Mouse (Mus musculus): ENCODE measurements around the gene Adam6b. TPM values are rescaled to one million over a fixed set of nuclear protein-coding genes. Genes with fewer than 3 reads are reported as not detected.
A peak's percentile ranks its signal among the peaks of the same experiment; 100 is the strongest.
"Not testable (repeated sequence)": the region's sequence is repeated elsewhere in the genome, so short reads cannot be mapped to it uniquely, and the experiment has no call there.

The Adam6b gene
- total and polyA plus RNA-seq, 3 experiments: not detected

DNA sequence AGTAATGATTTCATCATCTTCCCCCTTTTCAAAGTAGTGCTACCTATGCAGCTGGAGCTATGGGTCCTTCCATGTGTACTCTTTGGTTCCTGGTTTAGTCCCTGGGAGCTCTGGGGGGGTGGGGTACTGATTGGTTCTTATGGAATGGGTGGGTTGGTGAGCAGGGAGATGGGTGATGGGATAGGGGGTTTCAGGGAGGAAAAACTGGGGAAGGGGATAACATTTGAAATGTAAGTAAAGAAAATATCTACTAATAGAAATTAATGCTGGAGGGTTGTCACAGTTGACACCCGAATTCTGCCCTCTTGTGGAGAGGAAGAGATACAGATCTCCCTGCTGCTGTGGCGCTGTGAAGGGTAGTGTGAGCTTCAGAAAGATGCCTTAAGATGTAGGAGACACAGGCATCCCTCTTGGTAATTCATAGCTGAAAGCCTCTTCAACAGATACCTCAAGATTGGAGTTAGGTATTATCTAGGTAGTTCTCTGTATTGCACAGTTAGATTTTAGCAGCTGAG is 4.3 kb upstream of the Adam6b start:
- DNase-seq: no peak
- Histone ChIP-seq H3K27ac (no peak overlapping the region), H3K27me3 (ENCODE audit: control insufficient read depth, insufficient read depth, low read length) (no peaks in the 10 kb centered on the region), H3K9ac (ENCODE audit: low read depth, low read length) (no peak overlapping the region), H3K4me1 (ENCODE audit: control insufficient read depth, insufficient read depth, low read length) (no peaks in the 10 kb centered on the region), H3K4me3 (no peak overlapping the region), H3K79me2 (replicated peaks; ENCODE audit: control insufficient read depth, insufficient read depth, low read length) (no peaks in the 10 kb centered on the region), H3K36me3 (ENCODE audit: control insufficient read depth, insufficient read depth, low read length) (no peaks in the 10 kb centered on the region)
- TF ChIP-seq CTCF (IDR thresholded peaks at IDR 0.05): peak; percentile 44
- no peak for TF ChIP-seq POLR2A (IDR thresholded peaks at IDR 0.05; ENCODE audit: insufficient read depth, low read depth, low read length)
- WGBS: 25% methylated on average over 2 of the region's 2 CpGs
- intact Hi-C loops (cut with DNase I): loop anchor here (5.0 kb wide), 1 partner anchor 263 kb away; no protein-coding TSS in a partner anchor

DNA sequence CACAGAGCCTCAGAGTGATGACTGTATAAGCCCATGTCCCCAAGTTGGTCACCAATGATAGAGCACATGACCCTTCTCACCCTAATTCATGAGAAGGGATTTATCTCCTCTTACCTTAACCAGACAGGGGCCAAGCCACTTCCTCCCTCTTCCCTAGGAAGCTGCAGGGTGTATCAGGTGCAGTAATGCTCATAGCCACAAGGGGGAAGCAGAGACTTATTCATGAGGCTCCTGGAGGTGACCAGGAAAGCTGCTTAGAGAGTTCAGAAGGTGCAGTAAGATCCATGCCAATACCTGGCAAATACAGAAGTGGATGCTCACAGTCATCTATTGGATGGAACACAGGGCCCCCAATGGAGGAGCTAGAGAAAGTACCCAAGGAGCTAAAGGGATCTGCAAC is 1.6 kb upstream of the Adam6b start:
- H3K4me3 ChIP-seq; H3K27ac ChIP-seq; H3K79me2 ChIP-seq (replicated peaks; ENCODE audit: control insufficient read depth, insufficient read depth, low read length); H3K9ac ChIP-seq (ENCODE audit: low read depth, low read length); H3K36me3 ChIP-seq (ENCODE audit: control insufficient read depth, insufficient read depth, low read length); H3K4me1 ChIP-seq (ENCODE audit: control insufficient read depth, insufficient read depth, low read length); H3K27me3 ChIP-seq (ENCODE audit: control insufficient read depth, insufficient read depth, low read length): not testable (repeated sequence)
- DNase-seq: peak; percentile 51 to 60
- peak; percentile 82 for TF ChIP-seq CTCF (IDR thresholded peaks at IDR 0.05)
- intact Hi-C loops (cut with DNase I): loop anchor here (5.0 kb wide), 1 partner anchor 265 kb away; no protein-coding TSS in a partner anchor

DNA sequence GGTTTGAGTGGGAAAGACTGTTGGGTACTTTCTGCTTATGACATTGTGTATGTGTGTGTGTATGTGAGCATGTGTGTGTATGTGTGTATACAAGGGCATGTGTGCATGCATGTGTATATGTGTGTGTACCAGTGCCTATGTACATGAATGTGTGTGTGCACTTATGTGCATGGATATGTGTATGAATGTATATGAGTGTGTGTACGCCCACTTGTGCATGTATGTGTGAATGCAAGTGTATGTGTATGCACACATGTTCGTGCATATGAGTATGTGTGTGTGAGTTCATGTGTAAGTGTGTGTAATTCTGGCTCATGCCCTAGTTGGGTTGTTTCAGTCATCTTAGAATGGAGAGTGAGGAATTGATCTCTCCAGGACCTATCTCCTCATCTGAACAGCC is 36.6 kb downstream of the Adam6b start:
- H3K4me3 ChIP-seq: no peak overlapping the region
- no peaks in the 10 kb centered on the region for H3K79me2 ChIP-seq (replicated peaks; ENCODE audit: control insufficient read depth, insufficient read depth, low read length)
- intact Hi-C loops (cut with DNase I): no loop called here
- no peaks in the 10 kb centered on the region for H3K4me1 ChIP-seq (ENCODE audit: control insufficient read depth, insufficient read depth, low read length)
- H3K36me3 ChIP-seq (ENCODE audit: control insufficient read depth, insufficient read depth, low read length): no peaks in the 10 kb centered on the region
- H3K27me3 ChIP-seq (ENCODE audit: control insufficient read depth, insufficient read depth, low read length): no peaks in the 10 kb centered on the region
- no peak overlapping the region for H3K9ac ChIP-seq (ENCODE audit: low read depth, low read length)
- H3K27ac ChIP-seq: no peak overlapping the region
- no peak for DNase-seq
- TF ChIP-seq POLR2A (IDR thresholded peaks at IDR 0.05; ENCODE audit: insufficient read depth, low read depth, low read length): no peak
- no peak for TF ChIP-seq CTCF (IDR thresholded peaks at IDR 0.05)
- TF ChIP-seq EP300 (IDR thresholded peaks at IDR 0.05; ENCODE audit: insufficient read depth, low read depth, low read length): no peak
- WGBS: 47% methylated on average over 2 of the region's 2 CpGs

Other genes starting within 250 kb of the Adam6b start
- gene Adam6a, start 54.4 kb downstream of the Adam6b start, total RNA-seq (2021): not detected
- gene Adam6a, start 54.4 kb downstream of the Adam6b start, polyA plus RNA-seq (2012; rRNA removed): not detected in 2 replicates

Data from heart, adult 2 months (tissue).